In genomic region chr4:46126541-46126940, GRCm38 (mm10) we compare ENCODE assay signal across 9 mouse cellular contexts. TPM values are rescaled to one million over a fixed set of nuclear protein-coding genes. Genes with fewer than 3 reads are reported as not detected.
A peak's percentile ranks its signal among the peaks of the same experiment; 100 is the strongest.
DNase-seq lines count a peak whose midpoint lies in the region; ATAC-seq lines count a peak whose summit lies in the region.
"Had no signal": no experiment of that assay in that cellular context is flagged by ENCODE, and none has a peak within 500 bp of the region (broad histone marks: within the 10 kb centered on the region; RNA-seq: fewer than 3 reads in every experiment).

No protein-coding gene starts in this region.

- peak; percentile 82 for ATAC-seq in cerebellum, adult (ENCODE audit: insufficient number of reproducible peaks, low FRiP score, low TSS enrichment)
- ATAC-seq in forebrain, embryonic 16.5 days: peak; percentile 69; the same call in 1 of the 2 replicates
- ATAC-seq in monocyte, adult 5-6 weeks (replicated peaks; ENCODE audit: insufficient number of reproducible peaks, low FRiP score, low TSS enrichment, poor library complexity, severe bottlenecking): peak; percentile 67

- no peak overlapping the region for H3K4me2 ChIP-seq in forebrain, embryonic 16.5 days (ENCODE audit: low read length)

- peaks cover 26% of the 10 kb centered on the region for H3K36me3 ChIP-seq in forebrain, embryonic 16.5 days (ENCODE audit: control insufficient read depth, insufficient read depth)
- H3K36me3 ChIP-seq in splenic B cell, adult 2 months (ENCODE audit: control insufficient read depth, insufficient read depth, low read length, poor library complexity, severe bottlenecking): no peaks in the 10 kb centered on the region; the same call in none of the 2 replicates

- no peaks in the 10 kb centered on the region for H3K9me3 ChIP-seq in forebrain, embryonic 16.5 days (ENCODE audit: control insufficient read depth, low read length)

- no peak overlapping the region for H3K4me3 ChIP-seq in forebrain, embryonic 16.5 days (replicated peaks; ENCODE audit: low read length)
- H3K4me3 ChIP-seq: erythroblast, embryonic 14.5 days had no signal

- DNase-seq in ovary, postnatal 10 days (ENCODE audit: low spot score): peak; percentile 18
- DNase-seq in ovary, adult 18-20 months (ENCODE audit: low spot score): no peak
- peak; percentile 41 for DNase-seq in hindlimb bud, embryonic 11.5 days (ENCODE audit: extremely low spot score, low read depth, low spot score)
- peak; percentile 78 to 86 for DNase-seq in left cerebral cortex, postnatal 25 days (ENCODE audit: low spot score in 2 of 2)
- DNase-seq in splenic B cell, adult 2 months (ENCODE audit: low read depth, low spot score): peak; percentile 79

- 46% methylated on average over 2 of the region's 2 CpGs for WGBS in forebrain, embryonic 16.5 days

- intact Hi-C loops in left cerebral cortex, postnatal 25 days (cut with DNase I): loop anchor here (1.0 to 5.0 kb wide), 3 partner anchors 89 to 185 kb away; partner anchors contain the start of gene Tmod1

- H3K27ac ChIP-seq in forebrain, embryonic 16.5 days (ENCODE audit: low read length): no peak overlapping the region

- H3K4me1 ChIP-seq in forebrain, embryonic 16.5 days (replicated peaks; ENCODE audit: control insufficient read depth, insufficient read depth, low read length): no peaks in the 10 kb centered on the region

- H3K27me3 ChIP-seq in forebrain, embryonic 16.5 days (replicated peaks; ENCODE audit: control insufficient read depth, insufficient read depth, low read length): no peaks in the 10 kb centered on the region
- H3K27me3 ChIP-seq in splenic B cell, adult 2 months (ENCODE audit: control insufficient read depth, insufficient read depth, low read length, poor library complexity, severe bottlenecking): no peaks in the 10 kb centered on the region

- H3K9ac ChIP-seq in forebrain, embryonic 16.5 days (replicated peaks; ENCODE audit: low read depth, low read length): no peak overlapping the region

RNA-seq across cellular contexts. Expression of gene Ncbp1, which starts 11.9 kb away (rescaled TPM):
- polyA plus RNA-seq in forebrain, embryonic 16.5 days (2015; fragmentation: Nextera tagmentation; extraction: Ambion mirVana): 98.8 and 107 TPM in 2 replicates
- total RNA-seq in left cerebral cortex, postnatal 25 days (2021): 10 to 100 TPM; 51.3 to 54.9 TPM
- total RNA-seq in monocyte, adult 5-6 weeks (2017): 39.7 to 57.5 TPM (median 45.6 TPM) in 3 replicates

RNA-seq across cellular contexts. Expression of gene Tstd2, which starts 12.0 kb away (rescaled TPM):
- polyA plus RNA-seq in forebrain, embryonic 16.5 days (2015; fragmentation: Nextera tagmentation; extraction: Ambion mirVana): 32.3 and 37.7 TPM in 2 replicates
- total RNA-seq in left cerebral cortex, postnatal 25 days (2021): 10 to 100 TPM; 14.2 to 17.7 TPM
- total RNA-seq in monocyte, adult 5-6 weeks (2017): 21.9 to 27.7 TPM (median 27.7 TPM) in 3 replicates
